Mouse (Mus musculus) forebrain, embryonic 10.5 days (tissue): ENCODE results near the gene Astn2. TPM values are rescaled to one million over a fixed set of nuclear protein-coding genes. Genes with fewer than 3 reads are reported as not detected.
A peak's percentile ranks its signal among the peaks of the same experiment; 100 is the strongest.

Source experiments
- DNase-seq: peaks from one replicate; pipeline ENCODE4 v3.0.0-alpha.2; 2017; ENCODE audit warnings: low spot score; ENCODE audit errors: extremely low spot score
- H3K27ac ChIP-seq: fragments of 300-500 bp; sonication (generic); 2 replicates; pipeline ENCODE4 v1.5.1; 2016; ENCODE audit warnings: mild to moderate bottlenecking
- H3K27me3 ChIP-seq: fragments of 300-500 bp; sonication (generic); 2 replicates; pipeline ENCODE4 v1.6.1; 2016; ENCODE audit warnings: mild to moderate bottlenecking; ENCODE audit not compliant: poor library complexity, severe bottlenecking
- H3K36me3 ChIP-seq: fragments of 300-500 bp; sonication (generic); replicated peaks from 2 replicates; pipeline ENCODE4 v1.6.1; 2016; ENCODE audit warnings: mild to moderate bottlenecking, moderate library complexity
- H3K4me1 ChIP-seq: fragments of 300-500 bp; sonication (generic); 2 replicates; pipeline ENCODE4 v1.6.1; 2016
- H3K4me3 ChIP-seq: fragments of 300-500 bp; sonication (generic); 2 replicates; pipeline ENCODE4 v1.5.1; 2016; ENCODE audit warnings: mild to moderate bottlenecking, moderate library complexity
- H3K9me3 ChIP-seq: fragments of 300-500 bp; sonication (generic); 2 replicates; pipeline ENCODE4 v1.6.1; 2016; ENCODE audit warnings: mild to moderate bottlenecking, moderate library complexity
- WGBS: fragments of 180-500 bp; shearing (Covaris S2); methylation state at CpG from one replicate; pipeline ENCODE4 v1.1.7; 2016; 5-methylcytosine and 5-hydroxymethylcytosine counted together
- polyA plus RNA-seq: library from polyadenylated mRNA; unstranded; fragments of >200 nt; fragmentation: Nextera tagmentation; extraction: Ambion mirVana; gene quantifications from 2 replicates; pipeline ENCODE4 v1.2.1, GENCODE M21; 2016

The Astn2 gene
- polyA plus RNA-seq, 1 experiment from 2014 or later: 0.27 TPM

DNA sequence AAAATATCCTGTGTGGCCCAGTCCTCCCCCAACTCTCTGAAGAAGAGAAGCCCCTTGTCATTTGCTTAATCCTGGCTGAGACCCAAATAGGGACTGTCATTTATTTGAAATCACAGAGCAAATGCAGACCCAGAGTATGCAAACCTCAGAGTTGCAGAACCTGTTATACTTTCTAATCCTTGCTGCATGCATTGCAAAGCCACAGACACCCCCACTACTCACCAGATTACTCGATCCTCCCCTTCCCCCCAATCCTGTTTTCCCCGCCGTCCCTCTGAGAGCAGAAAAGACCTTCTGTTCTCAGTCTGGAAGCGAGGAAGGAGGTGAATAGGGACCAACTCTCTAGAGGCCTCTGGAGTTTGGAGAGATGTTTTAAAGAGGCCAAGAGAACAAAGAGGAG is 13.9 kb downstream of the Astn2 start:
- H3K27ac ChIP-seq: peak overlapping the region; percentile 20; the same call in 1 of the 2 replicates
- DNase-seq: no peak
- no peaks in the 10 kb centered on the region for H3K9me3 ChIP-seq
- 10% methylated on average over 4 of the region's 4 CpGs for WGBS
- no peak overlapping the region for H3K4me3 ChIP-seq
- H3K36me3 ChIP-seq: no peaks in the 10 kb centered on the region
- no peaks in the 10 kb centered on the region for H3K27me3 ChIP-seq
- peaks cover 15% of the 10 kb centered on the region for H3K4me1 ChIP-seq

DNA sequence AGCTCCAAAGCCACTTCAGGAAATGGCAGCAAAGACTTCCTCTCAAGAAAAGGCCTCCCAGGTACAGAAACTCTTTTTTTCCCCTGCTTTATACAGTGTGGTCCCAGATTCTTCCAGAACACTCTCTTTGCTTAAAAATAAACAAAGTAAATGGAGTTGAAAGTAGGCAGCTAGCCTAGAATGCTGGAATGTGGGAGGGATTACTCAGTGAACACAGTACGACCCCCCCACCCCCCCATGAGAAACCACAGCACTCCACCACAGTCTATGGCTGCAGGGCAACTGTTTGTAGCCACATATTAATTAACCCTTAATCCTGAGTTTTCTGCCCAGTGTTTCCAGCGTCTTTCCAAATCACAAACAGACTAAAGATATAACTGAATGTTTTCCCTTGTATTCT is 25.8 kb downstream of the Astn2 start:
- peaks cover 17% of the 10 kb centered on the region for H3K4me1 ChIP-seq
- H3K4me3 ChIP-seq: no peak overlapping the region
- H3K27me3 ChIP-seq: no peaks in the 10 kb centered on the region
- no peaks in the 10 kb centered on the region for H3K9me3 ChIP-seq
- 16% methylated on average over 2 of the region's 2 CpGs for WGBS
- no peak overlapping the region for H3K27ac ChIP-seq
- H3K36me3 ChIP-seq: no peaks in the 10 kb centered on the region
- DNase-seq: no peak

DNA sequence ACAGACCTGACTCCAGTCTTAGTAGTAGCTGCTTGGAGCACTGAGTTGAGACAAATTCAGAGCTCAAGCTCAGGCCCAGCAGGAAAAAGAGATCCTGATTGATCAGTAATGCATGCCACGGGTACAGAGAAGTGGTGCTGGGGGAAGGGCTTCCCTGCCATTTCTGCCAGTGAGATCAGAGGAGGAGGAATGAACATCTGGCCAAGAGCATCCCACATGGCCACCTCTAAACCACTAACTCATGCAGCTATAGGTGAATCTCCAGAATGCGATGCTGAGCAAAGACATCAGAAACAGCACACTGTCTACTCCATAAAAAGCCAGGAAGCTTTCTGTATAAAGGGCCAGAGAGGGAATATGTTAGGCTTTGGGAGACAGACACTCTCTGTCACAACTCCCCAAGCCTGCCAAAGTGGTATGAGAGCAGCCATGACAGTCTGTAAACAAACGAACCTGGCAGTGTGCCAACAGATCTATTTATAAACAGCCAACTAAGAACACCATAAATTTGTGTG is 33.8 kb downstream of the Astn2 start:
- Histone ChIP-seq H3K9me3 (no peaks in the 10 kb centered on the region), H3K4me3 (no peak overlapping the region), H3K36me3 (no peaks in the 10 kb centered on the region), H3K27ac (no peak overlapping the region), H3K4me1 (peaks cover 1% of the 10 kb centered on the region), H3K27me3 (no peaks in the 10 kb centered on the region)
- no peak for DNase-seq
- WGBS: 69% methylated on average over 3 of the region's 3 CpGs

DNA sequence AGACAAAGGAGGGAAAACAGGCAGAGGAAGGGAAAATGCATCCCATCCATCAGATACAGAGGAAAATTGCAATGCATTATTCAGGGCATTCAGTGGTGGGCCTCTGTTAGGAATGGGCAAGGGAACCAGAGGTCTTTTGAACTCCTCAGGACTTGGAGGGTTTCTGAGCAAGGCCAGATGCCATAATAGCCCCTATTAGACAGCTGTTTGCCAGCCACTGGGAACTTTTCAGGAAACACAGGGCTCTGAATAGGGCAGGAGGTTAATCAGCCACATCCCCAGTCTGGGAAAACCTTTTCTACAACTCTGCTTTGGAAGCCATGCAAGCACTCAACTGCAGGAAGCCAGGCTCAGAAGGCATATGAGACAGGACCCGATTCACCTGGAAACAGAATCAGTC is 38.9 kb downstream of the Astn2 start:
- Histone ChIP-seq H3K4me3 (no peak overlapping the region), H3K36me3 (no peaks in the 10 kb centered on the region), H3K27ac (no peak overlapping the region), H3K9me3 (no peaks in the 10 kb centered on the region), H3K27me3 (no peaks in the 10 kb centered on the region), H3K4me1 (peaks cover 7% of the 10 kb centered on the region)
- 69% methylated on average over 1 of the region's 1 CpGs for WGBS
- DNase-seq: no peak

DNA sequence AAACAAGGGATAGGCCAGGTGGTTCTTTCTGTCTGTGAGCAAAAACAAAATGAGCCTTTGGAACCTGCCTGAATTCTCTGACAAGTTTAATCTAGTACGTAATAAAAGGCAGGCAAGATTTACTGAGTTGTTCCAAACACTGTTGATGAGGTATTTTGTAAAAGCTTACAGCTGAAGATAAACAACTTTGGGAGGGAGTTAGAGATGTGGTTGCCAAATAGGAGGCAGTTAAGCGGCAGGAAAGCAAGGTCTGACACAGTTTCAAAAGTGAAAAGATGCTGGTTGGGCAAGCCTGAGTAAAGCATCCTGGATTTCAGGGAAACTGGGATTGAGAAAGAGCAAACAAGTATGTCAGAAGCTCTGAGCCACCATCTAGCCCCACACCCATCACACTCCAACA is 59.8 kb downstream of the Astn2 start:
- Histone ChIP-seq H3K36me3 (no peaks in the 10 kb centered on the region), H3K9me3 (no peaks in the 10 kb centered on the region), H3K4me1 (no peaks in the 10 kb centered on the region), H3K27me3 (no peaks in the 10 kb centered on the region), H3K27ac (no peak overlapping the region), H3K4me3 (no peak overlapping the region)
- DNase-seq: no peak
- 83% methylated on average over 2 of the region's 2 CpGs for WGBS

DNA sequence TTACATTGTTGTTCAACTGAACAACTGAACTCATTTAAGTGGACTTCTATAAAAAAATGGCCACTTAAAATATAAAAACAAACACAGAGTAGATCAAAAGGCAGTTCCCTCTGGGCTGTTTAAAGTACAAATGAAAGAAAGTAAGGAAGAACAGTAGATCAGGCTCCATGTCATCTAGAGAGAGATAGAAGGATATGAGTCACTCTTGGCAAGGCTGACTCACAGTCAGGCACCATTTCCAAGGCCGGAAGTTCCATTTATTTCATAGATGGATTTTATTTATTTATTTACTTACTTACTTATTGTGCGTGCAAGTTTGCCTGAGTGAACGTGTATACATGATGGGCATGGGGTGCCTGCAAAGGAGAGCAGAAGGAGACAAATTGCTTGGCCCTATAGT is 67.0 kb downstream of the Astn2 start:
- 0 out of 2 replicates have a peak, but pooled peaks cover 6% of the 10 kb centered on the region for H3K4me1 ChIP-seq
- H3K27ac ChIP-seq: no peak overlapping the region
- H3K9me3 ChIP-seq: no peaks in the 10 kb centered on the region
- WGBS: 90% methylated on average over 3 of the region's 3 CpGs
- no peaks in the 10 kb centered on the region for H3K27me3 ChIP-seq
- DNase-seq: no peak
- H3K4me3 ChIP-seq: no peak overlapping the region
- no peaks in the 10 kb centered on the region for H3K36me3 ChIP-seq

DNA sequence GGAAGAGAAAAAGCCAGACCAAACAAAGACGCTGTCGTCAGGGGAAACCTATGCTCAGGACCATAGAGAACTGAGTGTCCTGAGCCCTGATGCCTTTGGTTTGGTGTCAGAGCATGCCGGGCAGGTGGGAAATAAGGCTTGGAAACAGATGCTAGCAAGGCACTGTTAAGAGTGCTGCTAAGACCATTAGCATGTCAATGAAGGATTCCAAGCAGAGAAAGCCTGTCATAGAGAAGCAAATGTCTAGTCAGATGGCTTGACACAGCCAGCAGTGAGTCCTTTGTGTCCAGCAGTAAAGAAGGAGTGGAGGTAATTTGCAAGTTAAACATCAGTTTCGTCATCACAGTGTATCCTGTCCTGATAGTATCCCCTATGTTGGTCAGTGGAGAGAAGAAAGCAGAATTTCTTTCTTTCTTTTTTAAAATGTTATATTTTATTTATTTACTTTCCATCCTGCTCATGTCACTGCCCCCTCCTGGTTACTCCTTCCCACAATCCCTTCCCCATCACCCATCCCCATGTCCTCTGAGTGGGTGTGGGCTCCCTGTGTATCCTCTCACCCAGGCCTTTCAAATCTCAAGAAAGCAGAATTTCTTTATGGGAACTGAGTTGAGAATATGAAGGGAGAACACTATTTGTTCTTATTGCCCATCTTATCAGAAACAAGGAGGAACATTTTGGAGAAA is 73.7 kb downstream of the Astn2 start:
- Histone ChIP-seq H3K36me3 (no peaks in the 10 kb centered on the region), H3K4me3 (no peak overlapping the region), H3K27ac (peak overlapping the region; percentile 60; the same call in 1 of the 2 replicates), H3K9me3 (no peaks in the 10 kb centered on the region), H3K27me3 (no peaks in the 10 kb centered on the region), H3K4me1 (peaks cover 8% of the 10 kb centered on the region)
- WGBS: 13% methylated on average over 4 of the region's 4 CpGs
- DNase-seq: no peak

DNA sequence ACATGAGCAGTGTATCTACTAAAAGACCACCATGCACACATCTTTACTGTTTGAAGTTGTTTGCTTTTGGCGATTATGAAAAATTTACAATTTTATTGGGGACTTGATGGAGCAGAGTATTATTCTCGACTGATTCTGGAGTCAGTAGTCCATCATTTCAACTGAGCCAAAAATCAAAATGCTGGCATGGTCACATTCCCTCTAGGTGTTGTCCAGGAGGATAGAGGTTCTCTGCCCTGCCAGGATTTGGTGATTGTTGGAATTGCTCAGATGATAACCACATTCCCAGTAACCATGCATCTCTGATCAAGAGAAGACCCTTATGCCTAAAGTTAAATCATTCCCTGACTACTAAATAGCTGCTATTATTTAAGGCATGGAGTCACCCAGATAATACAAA is 83.4 kb downstream of the Astn2 start:
- H3K9me3 ChIP-seq: no peaks in the 10 kb centered on the region
- peaks cover 25% of the 10 kb centered on the region for H3K27me3 ChIP-seq
- H3K36me3 ChIP-seq: no peaks in the 10 kb centered on the region
- no peak for DNase-seq
- no peaks in the 10 kb centered on the region for H3K4me1 ChIP-seq
- H3K4me3 ChIP-seq: no peak overlapping the region
- no peak overlapping the region for H3K27ac ChIP-seq
- WGBS: 92% methylated on average over 2 of the region's 2 CpGs

DNA sequence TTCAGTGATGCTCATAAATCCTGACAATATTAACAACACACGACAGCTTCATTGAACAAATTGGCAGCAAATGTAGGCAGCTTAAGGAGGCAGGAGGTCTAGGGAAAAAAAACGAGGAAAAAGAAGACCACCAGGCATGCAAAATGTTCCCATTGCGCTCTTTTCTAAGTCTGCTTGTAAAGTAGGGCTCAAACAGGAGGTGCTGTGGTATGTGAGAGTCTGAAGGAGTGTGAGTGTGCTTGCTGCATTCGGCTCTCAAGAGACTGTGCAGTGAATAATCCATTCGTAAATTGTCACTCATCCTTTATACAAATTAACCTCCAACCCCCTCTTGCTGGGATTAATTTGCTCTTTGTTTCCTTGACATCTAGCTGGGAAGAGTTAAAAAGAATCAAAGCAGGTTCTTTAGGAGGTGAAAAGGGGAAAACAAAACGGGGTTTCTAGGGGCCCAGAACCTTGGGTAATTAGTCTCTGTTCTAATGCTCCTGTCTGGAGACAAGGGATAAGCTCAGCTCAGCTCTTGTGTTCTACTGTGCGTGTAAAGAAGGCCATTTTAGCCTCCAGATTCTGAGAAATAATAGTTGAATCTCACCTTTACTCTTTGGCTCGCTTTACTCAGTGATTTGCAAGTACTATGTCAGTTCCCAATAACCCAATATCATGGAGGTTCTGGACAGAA is 89.5 kb downstream of the Astn2 start:
- Histone ChIP-seq H3K4me1 (peaks cover 19% of the 10 kb centered on the region), H3K4me3 (no peak overlapping the region), H3K27me3 (peaks cover 36% of the 10 kb centered on the region), H3K36me3 (no peaks in the 10 kb centered on the region), H3K9me3 (no peaks in the 10 kb centered on the region), H3K27ac (no peak overlapping the region)
- WGBS: 10% methylated on average over 8 of the region's 8 CpGs
- DNase-seq: peak; percentile 18

DNA sequence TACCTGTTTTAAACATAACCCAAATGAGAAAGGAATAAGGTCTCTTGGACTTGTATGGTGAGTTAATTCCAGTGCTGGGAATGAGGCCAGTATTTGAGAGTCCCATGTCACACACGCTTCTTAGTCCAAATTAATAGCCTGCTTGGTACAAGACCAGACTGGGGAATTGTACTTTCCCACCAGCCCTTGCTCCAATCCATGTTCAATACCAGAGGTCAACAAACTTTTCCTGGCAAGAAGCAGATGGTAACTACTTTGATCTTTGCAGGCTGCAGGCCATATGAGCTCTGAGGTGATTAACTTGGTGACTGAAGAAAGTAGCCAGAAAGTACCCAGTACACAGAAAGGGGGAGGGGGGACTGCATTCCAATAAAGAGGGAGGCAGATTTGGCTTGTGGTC is 91.7 kb downstream of the Astn2 start:
- no peaks in the 10 kb centered on the region for H3K9me3 ChIP-seq
- H3K36me3 ChIP-seq: no peaks in the 10 kb centered on the region
- peaks cover 19% of the 10 kb centered on the region for H3K4me1 ChIP-seq
- H3K27me3 ChIP-seq: peaks cover 27% of the 10 kb centered on the region
- no peak for DNase-seq
- 78% methylated on average over 1 of the region's 1 CpGs for WGBS
- no peak overlapping the region for H3K27ac ChIP-seq
- no peak overlapping the region for H3K4me3 ChIP-seq

DNA sequence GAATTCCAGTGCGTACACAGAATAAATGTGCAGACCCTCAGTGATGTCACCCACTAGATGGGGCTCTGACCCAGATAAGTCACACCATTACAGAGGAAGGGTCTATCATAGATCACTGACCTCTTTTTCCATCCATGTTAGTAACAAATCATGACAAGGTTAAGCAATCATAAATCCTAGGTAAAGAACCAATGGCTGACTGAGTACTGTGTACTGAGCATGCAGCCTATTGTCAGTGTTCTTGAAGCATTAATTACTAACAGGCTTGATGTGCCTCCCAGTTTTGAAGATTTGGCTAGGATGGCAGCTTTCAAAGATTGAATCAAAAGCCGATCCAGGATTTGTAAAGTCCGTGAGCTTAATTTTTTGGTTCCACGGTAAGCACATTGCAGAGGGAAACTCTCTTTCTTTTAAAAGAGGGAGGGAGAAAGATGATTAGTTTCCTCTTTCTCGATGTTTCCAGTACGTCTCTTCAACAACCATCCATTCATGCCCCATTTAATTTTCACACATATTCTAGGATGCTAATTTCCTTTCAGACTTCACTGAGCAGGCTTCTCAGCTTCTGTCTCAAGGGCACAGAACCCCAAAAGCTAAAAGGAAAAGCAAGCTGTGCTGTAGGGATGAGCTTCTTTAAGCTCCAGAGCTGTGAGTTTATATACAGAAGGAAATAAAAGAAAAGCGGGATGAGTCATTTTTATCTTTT is 93.9 kb downstream of the Astn2 start:
- Histone ChIP-seq H3K36me3 (no peaks in the 10 kb centered on the region), H3K27ac (no peak overlapping the region), H3K4me1 (peaks cover 19% of the 10 kb centered on the region), H3K27me3 (peaks cover 7% of the 10 kb centered on the region), H3K9me3 (no peaks in the 10 kb centered on the region), H3K4me3 (no peak overlapping the region)
- no peak for DNase-seq
- WGBS: 85% methylated on average over 7 of the region's 7 CpGs

DNA sequence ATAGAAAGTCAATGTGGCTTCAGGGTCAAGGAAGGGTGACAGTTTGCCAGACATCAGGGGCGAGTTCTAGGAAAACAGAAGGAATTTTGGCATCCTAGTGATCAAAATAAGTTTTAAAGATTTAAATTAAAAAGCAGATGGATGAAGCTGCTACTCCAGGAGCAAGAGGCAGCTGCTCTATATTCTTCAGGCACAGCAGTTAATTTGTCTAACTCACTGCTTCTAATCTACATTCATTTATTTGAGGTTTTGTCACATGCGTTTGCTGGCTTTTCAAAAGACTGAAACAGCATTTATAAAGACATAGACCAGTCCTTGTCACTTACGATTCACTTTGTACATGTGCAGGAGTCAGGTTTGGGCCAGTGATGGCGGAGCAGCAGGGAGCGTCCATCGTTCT is 98.0 kb downstream of the Astn2 start:
- Histone ChIP-seq H3K27me3 (no peaks in the 10 kb centered on the region), H3K4me1 (peaks cover 9% of the 10 kb centered on the region), H3K4me3 (no peak overlapping the region), H3K27ac (no peak overlapping the region), H3K36me3 (no peaks in the 10 kb centered on the region), H3K9me3 (no peaks in the 10 kb centered on the region)
- no peak for DNase-seq
- 86% methylated on average over 6 of the region's 6 CpGs for WGBS
